Comparison of ENCODE assay signal across 10 mouse cellular contexts in genomic region chr11:99369229-99369628, GRCm38 (mm10). TPM values are rescaled to one million over a fixed set of nuclear protein-coding genes. Genes with fewer than 3 reads are reported as not detected.
DNase-seq lines count a peak whose midpoint lies in the region; ATAC-seq lines count a peak whose summit lies in the region.
"Had no signal": no experiment of that assay in that cellular context is flagged by ENCODE, and none has a peak within 500 bp of the region (broad histone marks: within the 10 kb centered on the region; RNA-seq: fewer than 3 reads in every experiment).

No protein-coding gene starts in this region.

- no peak for ATAC-seq in kidney, embryonic 15.5 days (replicated peaks; ENCODE audit: low FRiP score)

- no peak overlapping the region for H3K4me2 ChIP-seq in kidney, embryonic 15.5 days
- H3K4me2 ChIP-seq: embryonic facial prominence, embryonic 15.5 days had no signal

- no peak overlapping the region for H3K9ac ChIP-seq in kidney, embryonic 15.5 days
- H3K9ac ChIP-seq: embryonic facial prominence, embryonic 15.5 days had no signal

- no peaks in the 10 kb centered on the region for H3K36me3 ChIP-seq in kidney, embryonic 15.5 days
- H3K36me3 ChIP-seq: embryonic facial prominence, embryonic 15.5 days had no signal

- H3K4me1 ChIP-seq in kidney, embryonic 15.5 days = no peaks in the 10 kb centered on the region
- H3K4me1 ChIP-seq: embryonic facial prominence, embryonic 15.5 days had no signal

- H3K27me3 ChIP-seq in kidney, embryonic 15.5 days = peaks cover 8% of the 10 kb centered on the region
- H3K27me3 ChIP-seq: embryonic facial prominence, embryonic 15.5 days had no signal

- WGBS in kidney, embryonic 15.5 days = 12% methylated on average over 3 of the region's 3 CpGs

- H3K9me3 ChIP-seq in kidney, embryonic 15.5 days (replicated peaks) = no peaks in the 10 kb centered on the region
- H3K9me3 ChIP-seq: embryonic facial prominence, embryonic 15.5 days had no signal

- no peak overlapping the region for H3K27ac ChIP-seq in kidney, embryonic 15.5 days
- H3K27ac ChIP-seq: embryonic facial prominence, embryonic 15.5 days had no signal

- no peak overlapping the region for H3K4me3 ChIP-seq in kidney, embryonic 15.5 days (replicated peaks)
- H3K4me3 ChIP-seq: embryonic facial prominence, embryonic 15.5 days had no signal

- peak; percentile 15 for DNase-seq in kidney, adult 9 months
- DNase-seq in thymus, postnatal 4 days = peak; percentile 41
- DNase-seq in thymus, postnatal 0 days (ENCODE audit: low spot score) = no peak
- peak; percentile 43 for DNase-seq in embryo, embryonic 11 days
- DNase-seq in urinary bladder, postnatal 14 days (ENCODE audit: low spot score) = no peak
- no peak for DNase-seq in yolk sac, embryonic 10.5 days (ENCODE audit: low spot score)

RNA-seq across cellular contexts. Expression of gene Krt28, which starts 5.5 kb away (rescaled TPM):
- polyA plus RNA-seq in kidney, embryonic 15.5 days (2015; fragmentation: Nextera tagmentation; extraction: Ambion mirVana) = 0.10 and 0.31 TPM in 2 replicates
- 0.27 and 0.30 TPM in 2 replicates for polyA plus RNA-seq in thymus, postnatal 0 days (2015; fragmentation: Nextera tagmentation; extraction: Ambion mirVana)
- polyA plus RNA-seq: heart, embryonic 14.5 days; stomach, embryonic 14.5 days had no signal

RNA-seq across cellular contexts. Expression of gene Krt27, which starts 18.3 kb away (rescaled TPM):
- polyA plus RNA-seq in kidney, embryonic 15.5 days (2015; fragmentation: Nextera tagmentation; extraction: Ambion mirVana) = not detected in 2 replicates
- polyA plus RNA-seq in thymus, postnatal 0 days (2015; fragmentation: Nextera tagmentation; extraction: Ambion mirVana) = 0.09 and 0.23 TPM in 2 replicates
- polyA plus RNA-seq: heart, embryonic 14.5 days; stomach, embryonic 14.5 days had no signal

RNA-seq across cellular contexts. Expression of gene Krt10, which starts 19.9 kb away (rescaled TPM):
- polyA plus RNA-seq in kidney, embryonic 15.5 days (2015; fragmentation: Nextera tagmentation; extraction: Ambion mirVana) = 28.7 and 35.2 TPM in 2 replicates
- polyA plus RNA-seq in thymus, postnatal 0 days (2015; fragmentation: Nextera tagmentation; extraction: Ambion mirVana) = 44.9 and 47.3 TPM in 2 replicates

RNA-seq across cellular contexts. Expression of gene Krt26, which starts 31.5 kb away (rescaled TPM):
- polyA plus RNA-seq in kidney, embryonic 15.5 days (2015; fragmentation: Nextera tagmentation; extraction: Ambion mirVana) = 0.09 TPM in 1 of 2 replicates, not detected in the other
- polyA plus RNA-seq in thymus, postnatal 0 days (2015; fragmentation: Nextera tagmentation; extraction: Ambion mirVana) = not detected in 2 replicates
- polyA plus RNA-seq: heart, embryonic 14.5 days; stomach, embryonic 14.5 days had no signal

RNA-seq across cellular contexts. Expression of gene Krt25, which starts 46.5 kb away (rescaled TPM):
- not detected in 2 replicates for polyA plus RNA-seq in kidney, embryonic 15.5 days (2015; fragmentation: Nextera tagmentation; extraction: Ambion mirVana)
- 0.35 and 0.39 TPM in 2 replicates for polyA plus RNA-seq in thymus, postnatal 0 days (2015; fragmentation: Nextera tagmentation; extraction: Ambion mirVana)
- polyA plus RNA-seq: heart, embryonic 14.5 days; stomach, embryonic 14.5 days had no signal

Comparison
In these comparisons a context has a peak if more than half of its experiments do, and no peak if none do; other contexts are left out.
1. DNase-seq: peak in kidney, adult 9 months (single experiment), thymus, postnatal 4 days (single experiment) and embryo, embryonic 11 days (single experiment); none in thymus, postnatal 0 days (single experiment), urinary bladder, postnatal 14 days (single experiment) and yolk sac, embryonic 10.5 days (single experiment).